Mouse (Mus musculus) T-helper 1 cell (primary cell): ENCODE measurements around the gene Apol7a.

Experiments used
- in situ Hi-C: fragments of 300-600 bp; cut with MboI, MseI; formaldehyde crosslinking; loops from one replicate; pipeline ENCODE4 v1.15.1; 2025; ENCODE audit warnings: high pct_unique_total_duplicates

Gene Apol7a

GRCm38 (mm10) chr15:77350117-77350516 is 48.8 kb downstream of the Apol7a start:
- in situ Hi-C loops, result no loop called here

DNA sequence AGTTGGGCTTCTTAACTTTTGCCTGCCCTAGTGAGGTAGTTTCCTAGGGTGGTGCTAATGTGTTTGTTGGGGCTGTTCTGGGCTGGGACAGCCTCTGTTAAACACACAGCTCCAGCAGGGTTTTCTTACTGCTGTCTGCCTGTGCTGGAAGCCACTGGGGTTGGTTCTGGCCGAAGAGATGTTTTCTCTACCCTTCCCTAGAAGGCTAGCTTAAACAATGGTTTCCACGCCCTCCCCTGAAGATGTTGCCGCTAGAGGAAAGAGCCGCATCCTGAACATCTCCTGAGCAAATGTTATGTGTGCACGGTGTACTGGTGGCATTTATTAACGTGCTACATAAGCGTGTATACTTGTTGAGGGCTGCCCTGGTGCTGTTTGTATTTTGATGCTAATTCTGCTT is 50.8 kb downstream of the Apol7a start:
- in situ Hi-C loops, result loop anchor here (10.0 kb wide), 1 partner anchor 373 kb away; no protein-coding TSS in a partner anchor

DNA sequence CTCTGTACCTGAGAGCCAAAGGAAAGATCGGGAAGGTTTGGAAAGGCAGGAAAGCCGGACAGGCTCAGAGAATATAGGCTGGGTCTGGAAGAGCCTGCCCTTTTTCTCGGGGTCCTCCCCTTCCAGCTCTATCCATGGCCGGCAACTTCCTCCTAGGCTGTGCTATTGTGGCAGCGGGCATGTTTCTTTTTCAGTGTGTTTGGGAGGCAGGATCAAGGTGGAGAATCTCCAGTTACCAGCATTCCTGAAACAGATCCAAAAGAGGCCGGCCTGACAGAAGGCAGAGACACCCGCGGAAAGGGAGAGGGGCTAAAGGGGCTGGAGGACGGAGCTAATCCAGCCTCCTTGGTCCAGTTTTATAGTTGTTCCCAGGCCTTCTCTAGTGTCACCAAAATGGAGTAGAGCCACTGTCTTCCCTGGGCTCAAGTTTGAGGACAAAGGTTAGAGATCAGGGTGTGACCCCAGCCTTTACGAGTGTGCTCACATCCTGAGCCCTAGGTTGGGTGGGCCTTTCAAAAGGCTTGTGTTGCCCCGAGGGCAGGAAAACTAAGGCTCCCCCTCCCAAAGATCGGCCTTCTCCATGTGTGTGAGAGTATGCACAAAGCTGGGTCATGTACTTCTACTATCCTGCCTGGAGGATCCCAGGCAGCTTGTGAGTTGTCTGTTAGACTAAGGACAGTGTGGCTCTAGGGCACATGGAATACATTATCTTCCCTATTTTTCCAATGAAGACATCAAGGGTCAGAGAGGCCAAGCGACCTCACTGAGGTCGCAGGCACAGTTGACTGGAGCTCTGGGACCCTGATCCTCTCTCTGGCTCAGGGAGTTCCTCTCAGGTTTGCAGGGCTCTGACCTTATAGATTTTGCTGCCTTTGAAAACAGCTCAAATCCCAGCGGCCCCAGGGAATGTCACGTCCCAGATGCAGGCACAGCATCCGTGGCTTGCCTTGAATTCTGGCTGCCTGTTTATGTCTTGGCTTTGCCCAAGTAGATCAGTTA is 54.5 kb downstream of the Apol7a start:
- in situ Hi-C loops, result loop anchor here (10.0 kb wide), 1 partner anchor 370 kb away; no protein-coding TSS in a partner anchor

DNA sequence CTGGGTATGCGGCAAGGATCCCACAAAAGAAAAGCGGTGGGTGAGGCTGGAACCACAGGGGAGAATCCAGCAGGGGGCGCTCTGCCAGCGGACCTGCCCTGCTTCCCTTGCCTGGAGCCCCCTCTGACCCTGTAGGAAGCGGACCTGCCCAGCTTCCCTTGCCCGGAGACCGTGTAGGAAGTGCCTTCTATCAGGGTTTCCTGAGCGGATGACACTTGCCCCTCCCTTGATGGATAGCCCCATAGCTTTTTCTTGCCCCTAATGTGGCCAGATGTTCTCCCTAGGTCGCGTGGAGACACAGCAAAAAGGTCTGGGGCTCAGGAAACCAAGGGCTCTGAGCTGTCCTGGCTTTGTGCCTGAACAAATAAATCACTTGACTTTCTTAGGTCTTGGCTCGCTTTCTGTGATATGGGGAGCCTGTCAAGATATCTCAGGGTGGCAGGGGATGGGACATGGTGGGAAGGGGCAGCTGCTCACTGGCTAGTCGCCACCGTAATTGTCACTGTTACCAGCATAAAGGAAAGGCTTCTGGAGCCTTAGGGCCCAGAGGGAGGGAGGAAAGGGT is 55.3 kb downstream of the Apol7a start:
- in situ Hi-C loops, result loop anchor here (10.0 kb wide), 1 partner anchor 369 kb away; no protein-coding TSS in a partner anchor

DNA sequence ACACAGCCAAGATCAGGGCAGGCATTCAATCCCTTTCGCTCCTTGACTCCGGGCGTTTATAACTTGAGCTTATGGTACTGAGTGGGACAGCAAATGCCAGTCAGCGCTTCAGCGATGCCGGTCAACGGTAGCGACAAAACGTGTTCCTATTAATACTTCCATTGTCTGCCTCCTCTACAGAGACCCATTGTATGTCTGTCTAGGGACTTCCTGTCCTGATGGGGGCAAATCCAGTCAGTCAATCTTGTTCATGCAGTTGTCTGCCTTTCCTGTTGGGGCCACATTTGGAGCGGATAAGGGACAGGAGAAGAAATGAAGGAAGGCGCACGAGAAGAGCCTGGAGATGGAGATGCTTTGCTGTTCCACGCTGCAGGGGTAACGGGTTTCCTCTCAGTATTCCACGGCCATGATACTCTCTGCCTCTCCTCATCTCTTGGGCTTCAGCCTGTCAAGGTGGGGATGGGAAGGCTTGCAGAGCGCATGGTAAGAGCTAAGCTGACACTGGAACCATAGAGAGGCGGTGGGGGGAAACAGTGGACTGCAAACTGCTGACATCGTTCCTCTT is 55.9 kb downstream of the Apol7a start:
- in situ Hi-C loops, result loop anchor here (10.0 kb wide), 1 partner anchor 368 kb away; no protein-coding TSS in a partner anchor

GRCm38 (mm10) chr15:77342005-77342404 is 56.9 kb downstream of the Apol7a start:
- in situ Hi-C loops, result loop anchor here (10.0 kb wide), 1 partner anchor 367 kb away; no protein-coding TSS in a partner anchor

GRCm38 (mm10) chr15:77340581-77340980 is 58.3 kb downstream of the Apol7a start:
- in situ Hi-C loops, result loop anchor here (10.0 kb wide), 1 partner anchor 366 kb away; no protein-coding TSS in a partner anchor

- in situ Hi-C loops, result no loop called here
Measured at GRCm38 (mm10) chr15:77338924-77339429, 59.9 kb downstream of the Apol7a start.

GRCm38 (mm10) chr15:77338451-77338850 is 60.5 kb downstream of the Apol7a start:
- in situ Hi-C loops, result no loop called here
